Mouse (Mus musculus): ENCODE data around the gene Col26a1. TPM values are rescaled to one million over a fixed set of nuclear protein-coding genes. Genes with fewer than 3 reads are reported as not detected.

The Col26a1 gene
- 0.15 and 0.16 TPM in 2 replicates for polyA plus RNA-seq (2012; rRNA removed)

GRCm38 (mm10) chr5:136882788-136883439 is at the start of gene Col26a1:
Gene Col26a1, minus strand, starts transcription at chr5:136883209.
- WGBS: 2% methylated on average over 44 of the region's 44 CpGs
- no peak for DNase-seq (ENCODE audit: low read depth, low spot score)

GRCm38 (mm10) chr5:136931896-136932295 is 48.9 kb upstream of the Col26a1 start:
- no peak for DNase-seq (ENCODE audit: low read depth, low spot score)
- WGBS: 92% methylated on average over 14 of the region's 14 CpGs

- WGBS: 16% methylated on average over 4 of the region's 4 CpGs
These were observed 46.1 kb upstream of the Col26a1 start for GRCm38 (mm10) chr5:136929073-136929472.

GRCm38 (mm10) chr5:136923751-136924478 is 40.9 kb upstream of the Col26a1 start:
- DNase-seq (ENCODE audit: low read depth, low spot score): peak; percentile 66
- WGBS: 31% methylated on average over 7 of the region's 7 CpGs

More at GRCm38 (mm10) chr5:136929073-136929472, 46.1 kb upstream of the Col26a1 start:
- peak; percentile 67 for DNase-seq (ENCODE audit: low read depth, low spot score)

GRCm38 (mm10) chr5:136922830-136923229 is 39.8 kb upstream of the Col26a1 start:
- WGBS: 86% methylated on average over 9 of the region's 9 CpGs
- no peak for DNase-seq (ENCODE audit: low read depth, low spot score)

GRCm38 (mm10) chr5:136919546-136920301 is 36.7 kb upstream of the Col26a1 start:
- WGBS: 26% methylated on average over 18 of the region's 18 CpGs
- DNase-seq (ENCODE audit: low read depth, low spot score): no peak

DNA sequence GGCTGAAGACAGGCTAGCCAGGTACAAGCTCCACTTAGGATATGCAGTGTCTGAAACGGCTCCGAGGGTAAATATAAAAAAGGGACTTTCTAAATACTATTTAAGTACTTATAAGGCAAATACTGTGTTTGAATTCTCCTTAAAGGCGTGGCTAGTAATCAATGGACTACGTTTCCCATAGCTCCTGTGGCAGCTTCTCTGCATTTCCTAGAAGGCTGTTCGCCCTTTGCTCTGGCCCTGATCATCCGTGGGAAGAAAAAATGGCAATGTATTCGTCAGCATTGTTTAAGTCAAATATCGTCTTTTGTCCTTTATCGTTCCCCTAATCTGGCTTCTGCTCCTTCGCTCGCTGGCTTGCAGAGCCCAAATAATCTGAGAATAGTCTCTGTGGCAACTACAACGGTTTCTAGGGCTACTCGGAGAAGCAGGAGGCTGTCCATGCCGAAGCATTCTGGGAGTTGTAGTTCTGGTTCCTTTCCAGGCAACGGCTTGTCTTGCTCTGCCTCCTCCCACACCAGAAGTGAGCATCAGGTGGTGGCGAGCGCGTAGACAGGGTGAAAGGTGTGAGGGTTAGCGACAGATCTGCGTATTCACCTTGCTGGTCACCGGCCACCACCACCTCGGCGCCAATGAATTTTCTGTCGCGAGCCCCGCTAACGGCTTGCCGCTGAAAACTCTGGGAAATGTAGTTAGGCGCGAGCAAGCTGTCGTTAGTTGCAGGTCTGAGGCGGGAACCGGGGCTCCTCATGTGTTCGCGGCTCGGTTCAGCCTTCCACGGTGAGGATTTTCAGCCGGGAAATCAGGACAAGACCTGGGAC is 35.9 kb upstream of the Col26a1 start:
- peak; percentile 87 for DNase-seq (ENCODE audit: low read depth, low spot score)
- under 1% methylated on average over 38 of the region's 38 CpGs for WGBS

GRCm38 (mm10) chr5:136917613-136918242 is 34.7 kb upstream of the Col26a1 start:
- no peak for DNase-seq (ENCODE audit: low read depth, low spot score)
- WGBS: 93% methylated on average over 8 of the region's 8 CpGs

GRCm38 (mm10) chr5:136914183-136914582 is 31.2 kb upstream of the Col26a1 start:
- WGBS: 85% methylated on average over 3 of the region's 3 CpGs
- DNase-seq (ENCODE audit: low read depth, low spot score): no peak

GRCm38 (mm10) chr5:136907991-136908857 is 25.2 kb upstream of the Col26a1 start, which contains the start of gene Ift22:
Gene Ift22, plus strand, starts transcription at chr5:136908150.
- 6% methylated on average over 32 of the region's 32 CpGs for WGBS

GRCm38 (mm10) chr5:136907587-136907986 is 24.6 kb upstream of the Col26a1 start:
- WGBS: 38% methylated on average over 9 of the region's 9 CpGs
- no peak for DNase-seq (ENCODE audit: low read depth, low spot score)

More at GRCm38 (mm10) chr5:136907991-136908857, 25.2 kb upstream of the Col26a1 start, which contains the start of gene Ift22:
- DNase-seq (ENCODE audit: low read depth, low spot score): peak; percentile 72

DNA sequence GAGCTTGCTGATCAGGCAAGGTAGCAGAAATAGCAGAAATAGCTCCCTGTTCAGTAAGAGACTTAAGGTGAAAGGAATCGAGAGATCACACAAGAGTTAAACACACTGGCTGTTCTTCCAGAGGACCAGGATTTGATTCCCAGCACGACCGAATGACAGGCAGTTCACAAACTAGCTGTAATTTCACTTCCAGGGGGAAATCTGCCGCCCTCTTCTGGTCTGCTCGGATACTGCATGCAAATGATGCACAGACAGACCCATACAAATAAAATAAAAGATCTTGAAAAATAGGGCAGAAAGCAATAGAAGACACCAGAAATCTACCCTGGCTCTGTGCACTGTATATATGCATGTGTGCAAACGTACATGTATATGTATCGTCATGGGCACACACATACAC is 22.6 kb upstream of the Col26a1 start:
- 45% methylated on average over 7 of the region's 7 CpGs for whole genome bisulfite sequencing
- no peak for DNase-seq (ENCODE audit: low read depth, low spot score)

- no peak for DNase-seq (ENCODE audit: low read depth, low spot score)
- WGBS: 60% methylated on average over 3 of the region's 3 CpGs
These were observed 21.6 kb upstream of the Col26a1 start for GRCm38 (mm10) chr5:136904621-136905020.

DNA sequence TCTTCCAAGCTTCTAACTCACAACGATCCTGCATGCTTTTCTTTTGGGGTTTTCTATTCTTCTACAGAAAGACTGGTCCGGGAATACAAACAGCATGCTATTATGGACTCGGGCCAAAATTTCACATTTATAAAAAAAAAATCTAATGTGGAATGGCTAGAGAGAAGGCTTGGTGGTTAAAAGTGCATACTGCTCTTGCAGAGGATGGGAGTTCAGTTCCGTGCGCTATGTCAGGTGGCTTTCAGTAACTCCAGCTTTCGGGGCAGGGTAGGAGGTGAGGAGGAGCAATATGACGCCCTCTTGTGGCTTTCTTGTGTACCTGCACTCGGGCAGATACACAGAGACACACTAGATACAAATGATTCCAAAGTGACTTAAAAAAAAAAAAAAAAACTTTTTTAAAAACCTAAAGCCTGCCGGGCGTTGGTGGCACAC is 12.5 kb upstream of the Col26a1 start:
- 47% methylated on average over 10 of the region's 10 CpGs for WGBS

GRCm38 (mm10) chr5:136894840-136895528 is 12.0 kb upstream of the Col26a1 start:
- DNase-seq (ENCODE audit: low read depth, low spot score): no peak
- WGBS: 51% methylated on average over 25 of the region's 25 CpGs

More for the DNA sequence above, 12.5 kb upstream of the Col26a1 start:
- no peak for DNase-seq (ENCODE audit: low read depth, low spot score)

DNA sequence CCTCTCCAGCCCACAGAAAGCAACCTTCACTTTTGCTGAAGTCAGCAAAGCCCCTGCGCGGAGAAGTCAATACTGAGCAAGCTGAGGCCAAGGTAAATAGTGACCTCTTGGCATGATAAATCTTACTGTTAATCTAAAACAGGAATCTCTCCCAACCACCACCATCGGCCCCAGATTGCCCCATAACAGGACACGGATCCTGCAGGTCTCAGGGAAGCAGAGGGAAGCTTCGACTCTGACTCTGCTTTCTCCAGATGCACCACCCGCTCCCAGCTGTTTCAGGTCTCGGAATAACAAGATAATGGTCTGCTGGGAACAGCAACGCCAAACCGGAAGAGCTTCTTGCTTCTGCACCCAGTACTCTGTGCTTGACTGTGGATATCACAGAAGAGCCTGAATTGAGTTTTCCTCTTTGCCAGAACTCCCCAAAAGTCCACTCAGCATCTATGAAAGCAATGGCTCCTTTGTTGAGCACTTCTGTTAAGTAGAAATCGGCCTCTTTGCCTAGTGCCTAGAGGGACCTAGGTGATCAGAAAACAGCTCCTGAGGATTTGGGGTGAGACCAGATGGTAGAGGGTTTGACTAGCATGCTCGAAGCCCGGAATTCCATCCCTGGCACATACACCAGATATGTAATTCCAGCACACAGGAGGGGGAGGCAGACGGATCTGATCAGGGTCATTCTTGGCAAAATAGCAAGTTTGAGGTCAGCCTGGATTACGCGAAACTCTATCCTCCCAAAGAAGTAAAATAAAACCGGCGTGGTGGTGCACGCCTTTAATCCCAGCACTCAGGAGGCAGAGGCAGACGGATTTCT is 5.7 kb upstream of the Col26a1 start:
- DNase-seq (ENCODE audit: low read depth, low spot score): no peak
- 45% methylated on average over 19 of the region's 19 CpGs for WGBS

DNA sequence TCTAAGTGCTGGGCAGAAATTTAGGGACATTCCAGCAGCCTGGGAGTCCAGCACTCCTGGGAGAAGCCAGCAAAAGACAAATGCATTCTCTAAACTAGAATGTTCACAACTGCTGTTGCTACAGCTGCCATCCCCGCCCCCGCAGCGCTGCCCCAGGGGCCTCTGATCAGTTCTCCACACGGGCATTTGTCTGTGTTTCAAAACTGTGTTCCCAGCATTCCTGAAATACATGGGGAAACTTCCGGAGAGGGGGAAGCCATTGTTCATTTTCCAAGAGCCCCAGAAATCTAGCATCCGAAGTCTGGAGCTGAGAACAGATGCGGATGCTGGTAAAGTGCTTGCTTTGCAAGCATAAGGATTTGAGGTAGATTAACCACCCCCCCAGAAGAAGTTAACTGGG is 3.9 kb upstream of the Col26a1 start:
- 52% methylated on average over 7 of the region's 7 CpGs for WGBS
- DNase-seq (ENCODE audit: low read depth, low spot score): no peak

Measured in large intestine, adult 2 months (tissue).